Mouse (Mus musculus) embryonic fibroblast, embryonic 13.5 days (primary cell): ENCODE data around the gene Gfm1.

Source experiments
- CTCF ChIP-seq: IDR thresholded peaks from 2 replicates; pipeline ENCODE4 v1.5.1; 2011; ENCODE audit warnings: mild to moderate bottlenecking, control low read depth, low read length, moderate library complexity, borderline replicate concordance; ENCODE audit not compliant: insufficient read depth
- POLR2A ChIP-seq: IDR thresholded peaks from 2 replicates; pipeline ENCODE4 v1.6.1; 2011; ENCODE audit warnings: low read depth, mild to moderate bottlenecking, control low read depth, low read length, moderate library complexity

DNA sequence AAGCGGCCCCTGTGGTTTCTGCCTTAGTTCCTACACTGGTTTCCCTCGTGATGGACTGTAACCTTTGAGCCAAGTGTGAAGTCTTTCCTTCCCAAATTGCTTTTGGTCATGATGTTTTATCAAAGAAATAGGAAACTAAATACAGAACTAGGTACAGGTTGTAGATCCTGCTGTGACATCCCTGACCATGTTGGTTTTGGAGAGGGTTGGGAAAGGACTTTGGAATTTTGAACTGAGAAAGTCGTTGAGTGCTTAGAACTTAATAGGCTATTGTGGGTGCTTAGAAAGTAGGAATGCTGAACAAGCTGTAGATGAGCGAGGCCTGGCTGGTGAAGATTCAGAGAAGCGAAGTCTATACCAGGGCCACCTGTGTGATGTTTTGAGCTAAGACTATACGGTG is 4.1 kb downstream of the Gfm1 start:
- TF ChIP-seq CTCF, result no peak
- TF ChIP-seq POLR2A, result no peak
